Mouse (Mus musculus): ENCODE results near the gene Tbc1d17. TPM values are rescaled to one million over a fixed set of nuclear protein-coding genes. Genes with fewer than 3 reads are reported as not detected.

The Tbc1d17 gene
- polyA plus RNA-seq, 1 experiment from 2014 or later = 73.6 TPM

DNA sequence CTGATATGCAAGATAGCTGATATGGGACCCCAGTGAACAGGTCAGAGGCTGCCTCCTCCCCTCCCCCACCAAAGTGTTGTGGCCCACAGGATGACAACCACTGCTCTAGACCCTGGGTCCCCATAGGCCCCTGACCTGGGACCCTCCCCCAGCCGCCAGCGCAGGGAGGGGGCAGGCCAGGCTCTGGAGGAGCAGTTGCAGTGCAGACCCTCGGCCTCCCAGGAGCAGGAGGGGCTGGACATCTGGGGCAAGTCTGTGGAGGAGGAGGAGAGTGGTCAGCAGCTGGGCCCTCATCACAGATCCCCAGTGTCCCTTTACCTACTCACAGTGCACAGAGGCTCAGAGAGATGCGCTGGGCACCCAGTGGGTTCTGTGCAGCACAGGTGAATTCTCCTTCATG lies 58.8 kb downstream of the Tbc1d17 start:
- H3K4me3 ChIP-seq (ENCODE audit: low read length) = no peak overlapping the region
- 69% methylated on average over 4 of the region's 4 CpGs for WGBS
- H3K27me3 ChIP-seq (replicated peaks; ENCODE audit: control insufficient read depth, insufficient read depth, low read length) = no peaks in the 10 kb centered on the region
- H3K27ac ChIP-seq (ENCODE audit: low read length) = no peak overlapping the region
- ATAC-seq = no peak
- no peaks in the 10 kb centered on the region for H3K36me3 ChIP-seq (ENCODE audit: control insufficient read depth, insufficient read depth, low read length)
- H3K4me1 ChIP-seq (ENCODE audit: control insufficient read depth, insufficient read depth, low read length) = no peaks in the 10 kb centered on the region
- no peak overlapping the region for H3K4me2 ChIP-seq (ENCODE audit: low read depth, low read length)
- H3K9me3 ChIP-seq (ENCODE audit: control insufficient read depth, low read length) = no peaks in the 10 kb centered on the region
- H3K9ac ChIP-seq (ENCODE audit: low read depth, low read length) = no peak overlapping the region

DNA sequence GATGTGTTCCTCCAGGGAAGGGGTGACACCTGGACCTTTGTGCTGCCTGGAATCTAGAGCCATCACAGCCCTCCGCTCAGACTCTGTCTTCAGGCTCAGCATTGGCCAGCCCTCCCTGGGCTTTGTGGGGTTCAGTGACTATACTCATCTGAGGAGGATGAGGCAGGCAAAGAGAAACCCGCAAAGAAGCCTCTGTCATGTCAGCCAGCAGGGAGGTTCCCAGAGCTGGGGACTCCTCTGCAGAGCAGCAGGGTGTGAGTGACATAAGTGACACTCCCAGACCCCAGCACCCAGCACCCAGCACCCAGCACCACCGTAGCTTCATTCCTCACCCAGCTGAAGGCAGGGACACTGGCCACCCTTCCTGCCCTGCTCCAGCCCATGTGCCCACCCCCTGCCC lies 59.3 kb downstream of the Tbc1d17 start:
- Histone ChIP-seq H3K4me3 (ENCODE audit: low read length) (no peak overlapping the region), H3K36me3 (ENCODE audit: control insufficient read depth, insufficient read depth, low read length) (no peaks in the 10 kb centered on the region), H3K4me2 (ENCODE audit: low read depth, low read length) (no peak overlapping the region), H3K4me1 (ENCODE audit: control insufficient read depth, insufficient read depth, low read length) (no peaks in the 10 kb centered on the region), H3K9me3 (ENCODE audit: control insufficient read depth, low read length) (no peaks in the 10 kb centered on the region), H3K27ac (ENCODE audit: low read length) (no peak overlapping the region), H3K27me3 (replicated peaks; ENCODE audit: control insufficient read depth, insufficient read depth, low read length) (no peaks in the 10 kb centered on the region), H3K9ac (ENCODE audit: low read depth, low read length) (no peak overlapping the region)
- ATAC-seq = no peak
- 77% methylated on average over 3 of the region's 3 CpGs for WGBS

MicroRNA genes within 50 kb of the gene (microRNA counts, 519-probe panel; counts per million panel counts)
- microRNA mmu-miR-707 = 35.7 counts per million

Small RNAs within 50 kb of the gene (microRNA-seq; reads per million reads assigned to microRNA genes)
- gene Mir707 = not detected

Other genes with a start within 250 kb of the Tbc1d17 start
- gene Myh14, start 178.2 kb downstream of the Tbc1d17 start, polyA plus RNA-seq (2015; fragmentation: Nextera tagmentation; extraction: Ambion mirVana) = 70.3 and 81.3 TPM in 2 replicates
- not detected in 2 replicates for gene Izumo2, start 140.3 kb downstream of the Tbc1d17 start, polyA plus RNA-seq (2015; fragmentation: Nextera tagmentation; extraction: Ambion mirVana)
- 47.3 and 48.5 TPM in 2 replicates for gene Vrk3, start 100.7 kb downstream of the Tbc1d17 start, polyA plus RNA-seq (2015; fragmentation: Nextera tagmentation; extraction: Ambion mirVana)
- gene Zfp473, start 98.0 kb downstream of the Tbc1d17 start, polyA plus RNA-seq (2015; fragmentation: Nextera tagmentation; extraction: Ambion mirVana) = 1.8 and 2.0 TPM in 2 replicates
- 78.7 and 87.8 TPM in 2 replicates for gene Nup62, start 33.0 kb downstream of the Tbc1d17 start, polyA plus RNA-seq (2015; fragmentation: Nextera tagmentation; extraction: Ambion mirVana)
- 1.5 and 1.8 TPM in 2 replicates for gene Il4i1, start 32.7 kb downstream of the Tbc1d17 start, polyA plus RNA-seq (2015; fragmentation: Nextera tagmentation; extraction: Ambion mirVana)
- gene Atf5, start 32.4 kb downstream of the Tbc1d17 start, polyA plus RNA-seq (2015; fragmentation: Nextera tagmentation; extraction: Ambion mirVana) = 4.9 and 5.5 TPM in 2 replicates
- 105 and 107 TPM in 2 replicates for gene Akt1s1, start 88 bp downstream of the Tbc1d17 start, polyA plus RNA-seq (2015; fragmentation: Nextera tagmentation; extraction: Ambion mirVana)
- 26.6 and 30.6 TPM in 2 replicates for gene Pnkp, start 8.1 kb upstream of the Tbc1d17 start, polyA plus RNA-seq (2015; fragmentation: Nextera tagmentation; extraction: Ambion mirVana)
- gene Ptov1, start 20.7 kb upstream of the Tbc1d17 start, polyA plus RNA-seq (2015; fragmentation: Nextera tagmentation; extraction: Ambion mirVana) = 71.8 and 159 TPM in 2 replicates
- 86.6 and 98.5 TPM in 2 replicates for gene Med25, start 43.6 kb upstream of the Tbc1d17 start, polyA plus RNA-seq (2015; fragmentation: Nextera tagmentation; extraction: Ambion mirVana)
- gene Fuz, start 47.0 kb upstream of the Tbc1d17 start, polyA plus RNA-seq (2015; fragmentation: Nextera tagmentation; extraction: Ambion mirVana) = 18.2 and 19.4 TPM in 2 replicates
- 56.8 and 61.2 TPM in 2 replicates for gene Ap2a1, start 80.4 kb upstream of the Tbc1d17 start, polyA plus RNA-seq (2015; fragmentation: Nextera tagmentation; extraction: Ambion mirVana)
- 0.28 TPM in 1 of 2 replicates, not detected in the other for gene Tsks, start 94.1 kb upstream of the Tbc1d17 start, polyA plus RNA-seq (2015; fragmentation: Nextera tagmentation; extraction: Ambion mirVana)
- 14.0 and 14.2 TPM in 2 replicates for gene Cpt1c, start 125.8 kb upstream of the Tbc1d17 start, polyA plus RNA-seq (2015; fragmentation: Nextera tagmentation; extraction: Ambion mirVana)
- gene Prmt1, start 137.5 kb upstream of the Tbc1d17 start, polyA plus RNA-seq (2015; fragmentation: Nextera tagmentation; extraction: Ambion mirVana) = 363 and 439 TPM in 2 replicates
- 96.1 and 115 TPM in 2 replicates for gene Irf3, start 148.6 kb upstream of the Tbc1d17 start, polyA plus RNA-seq (2015; fragmentation: Nextera tagmentation; extraction: Ambion mirVana)
- gene Bcl2l12, start 149.6 kb upstream of the Tbc1d17 start, polyA plus RNA-seq (2015; fragmentation: Nextera tagmentation; extraction: Ambion mirVana) = 33.0 and 36.9 TPM in 2 replicates
- 20.1 and 23.2 TPM in 2 replicates for gene Scaf1, start 167.3 kb upstream of the Tbc1d17 start, polyA plus RNA-seq (2015; fragmentation: Nextera tagmentation; extraction: Ambion mirVana)
- gene Rras, start 168.9 kb upstream of the Tbc1d17 start, polyA plus RNA-seq (2015; fragmentation: Nextera tagmentation; extraction: Ambion mirVana) = 61.4 and 62.6 TPM in 2 replicates
- 6.3 and 6.4 TPM in 2 replicates for gene Prr12, start 203.8 kb upstream of the Tbc1d17 start, polyA plus RNA-seq (2015; fragmentation: Nextera tagmentation; extraction: Ambion mirVana)
- 54.0 and 56.0 TPM in 2 replicates for gene Nosip, start 213.3 kb upstream of the Tbc1d17 start, polyA plus RNA-seq (2015; fragmentation: Nextera tagmentation; extraction: Ambion mirVana)
- gene Prrg2, start 213.6 kb upstream of the Tbc1d17 start, polyA plus RNA-seq (2015; fragmentation: Nextera tagmentation; extraction: Ambion mirVana) = 38.3 and 40.4 TPM in 2 replicates
- 237 and 260 TPM in 2 replicates for gene Rcn3, start 243.1 kb upstream of the Tbc1d17 start, polyA plus RNA-seq (2015; fragmentation: Nextera tagmentation; extraction: Ambion mirVana)

Measured in intestine, embryonic 16.5 days (tissue).